Mouse (Mus musculus) ZHBTc4 (cell line): Measurements from ENCODE around the gene Aarsd1.
"Not testable (repeated sequence)": the region's sequence is repeated elsewhere in the genome, so short reads cannot be mapped to it uniquely, and the experiment has no call there.

Experiments
- DNase-seq: peaks from one replicate; pipeline ENCODE4 v3.0.0-alpha.2; 2011; ENCODE audit warnings: low read depth, low spot score

Aarsd1 gene

DNA sequence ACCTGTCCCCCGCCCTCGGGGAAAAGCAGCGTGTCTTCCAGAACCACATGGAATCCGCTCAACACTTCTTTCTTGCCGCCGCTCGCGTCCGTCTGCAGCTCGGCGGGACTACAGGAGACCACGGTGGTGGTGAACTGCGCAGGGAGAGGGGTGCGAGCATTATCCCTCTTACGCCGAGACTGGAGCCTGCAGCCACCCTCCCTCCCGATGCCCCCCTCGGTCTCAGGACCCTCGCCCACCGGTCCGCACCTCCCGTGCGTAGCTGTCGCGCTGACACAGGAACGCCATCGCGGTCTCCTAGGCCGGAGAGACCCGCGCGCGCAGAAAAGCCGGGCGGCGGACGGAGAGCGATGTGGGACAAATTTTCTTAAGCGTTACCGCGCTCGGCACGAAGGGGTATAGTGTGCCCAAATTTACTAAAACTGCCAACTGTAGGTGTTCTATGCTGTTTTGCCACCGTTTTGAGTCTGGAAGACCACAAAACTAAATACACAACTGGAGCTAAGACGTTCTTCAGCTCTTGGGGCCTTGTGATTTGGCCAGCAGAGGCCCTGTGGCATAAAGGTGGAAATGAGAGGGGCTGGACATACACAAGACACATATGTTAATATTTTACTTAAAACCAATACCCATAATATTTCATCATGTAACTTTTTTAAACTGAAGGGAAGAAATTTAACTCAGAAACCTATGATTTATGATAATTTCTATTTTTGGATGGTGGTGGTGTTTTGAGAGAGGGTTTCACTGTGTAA lies at the start of gene Aarsd1:
Gene Aarsd1, minus strand, starts transcription at position 515 of the 755 bp plus-strand sequence.
- DNase-seq = peak; percentile 91

DNA sequence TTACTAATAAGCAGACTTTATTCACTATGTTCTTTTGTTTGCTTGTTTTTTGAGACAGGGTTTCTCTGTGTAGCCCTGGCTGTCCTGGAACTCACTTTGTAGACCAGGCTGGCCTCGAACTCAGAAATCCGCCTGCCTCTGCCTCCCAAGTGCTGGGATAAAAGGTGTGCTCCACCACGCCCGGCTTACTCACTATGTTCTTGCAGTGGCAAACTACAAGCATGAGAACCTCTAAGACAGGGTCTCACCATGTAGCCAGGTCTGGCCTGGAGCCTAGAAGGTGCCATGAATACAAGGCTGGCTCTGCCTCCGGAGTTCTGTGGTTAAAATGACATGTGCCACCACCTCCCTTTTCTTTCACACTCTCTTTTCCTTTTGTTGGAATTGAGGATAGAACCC lies 49.1 kb upstream of the Aarsd1 start:
- not testable (repeated sequence) for DNase-seq

DNA sequence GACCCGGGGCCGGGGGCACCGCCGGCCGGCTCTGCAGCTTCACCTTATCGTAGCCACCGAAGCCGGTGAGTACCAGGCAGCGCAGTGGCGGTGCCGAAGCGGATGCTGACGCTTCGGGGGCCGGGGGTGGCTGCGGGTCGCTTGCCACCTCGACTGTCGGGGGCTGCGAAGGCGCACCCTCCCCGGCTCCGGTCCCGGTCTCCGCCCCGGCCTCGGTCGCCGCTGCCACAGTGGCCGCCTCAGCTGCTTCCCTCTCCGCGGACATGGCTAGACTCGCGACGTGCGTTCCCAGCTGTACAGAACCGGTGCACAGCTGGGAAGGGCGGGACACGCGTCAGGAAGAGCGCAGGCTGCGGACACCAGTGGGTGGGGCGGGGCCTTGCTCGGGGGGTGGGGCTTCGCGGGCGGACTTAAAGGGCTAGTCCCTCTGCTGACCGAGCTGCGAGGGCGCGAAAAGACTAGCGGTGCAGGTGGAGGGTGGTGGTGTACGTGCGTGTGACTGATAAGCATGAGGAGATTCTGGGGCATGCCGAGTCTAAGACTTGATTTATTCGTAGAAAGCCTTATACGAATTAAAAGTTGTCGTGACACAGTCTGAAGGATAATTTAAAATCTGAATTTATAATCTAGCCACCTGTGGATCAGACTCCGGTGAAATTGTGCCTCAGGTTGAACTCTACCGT lies 48.6 kb upstream of the Aarsd1 start, which contains the start of gene Vat1:
Gene Vat1, minus strand, starts transcription at position 362 of the 683 bp plus-strand sequence.
- DNase-seq = peak; percentile 76

DNA sequence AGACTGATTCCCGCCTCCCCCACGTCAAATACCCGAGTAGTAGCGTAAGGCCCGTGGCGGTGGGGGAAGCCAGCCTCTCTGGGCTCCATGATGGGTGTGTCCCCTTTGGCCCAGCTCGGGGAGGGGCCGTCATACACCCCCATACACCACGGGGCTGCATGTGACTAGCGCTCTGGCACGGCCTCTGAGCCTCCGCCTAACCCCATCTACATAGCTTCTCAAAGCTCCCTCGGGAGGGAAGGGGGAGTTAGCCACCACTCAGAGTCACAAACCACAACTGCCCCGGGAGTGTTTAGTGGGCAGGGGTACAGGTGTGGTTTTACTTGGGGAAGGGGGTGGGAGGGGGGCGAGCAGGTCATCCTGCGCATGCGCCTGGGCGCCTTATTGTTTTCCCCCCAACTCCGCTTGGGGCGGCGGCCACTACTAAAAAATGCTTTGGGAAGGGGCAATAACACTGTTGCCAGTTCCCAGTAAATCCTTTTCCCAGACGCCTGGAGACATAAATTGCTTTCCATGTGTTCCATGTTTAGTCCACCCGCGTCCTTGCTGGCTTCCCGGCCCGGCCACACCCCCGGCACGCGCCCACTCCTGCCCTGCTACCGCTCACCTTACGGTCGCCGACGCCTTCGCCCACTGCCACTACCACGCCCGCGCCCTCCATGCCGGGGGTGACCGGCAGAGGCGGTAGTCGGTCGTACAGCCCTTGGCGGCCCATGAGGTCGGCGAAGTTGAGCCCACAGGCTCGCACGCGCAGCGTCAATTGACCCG lies 47.9 kb upstream of the Aarsd1 start:
- DNase-seq = peak; percentile 88

- DNase-seq = peak; percentile 68
Measured at GRCm38 (mm10) chr11:101464211-101465100, 47.0 kb upstream of the Aarsd1 start, which contains the start of gene Rnd2. Gene Rnd2 (plus strand): TSS chr11:101464999.

DNA sequence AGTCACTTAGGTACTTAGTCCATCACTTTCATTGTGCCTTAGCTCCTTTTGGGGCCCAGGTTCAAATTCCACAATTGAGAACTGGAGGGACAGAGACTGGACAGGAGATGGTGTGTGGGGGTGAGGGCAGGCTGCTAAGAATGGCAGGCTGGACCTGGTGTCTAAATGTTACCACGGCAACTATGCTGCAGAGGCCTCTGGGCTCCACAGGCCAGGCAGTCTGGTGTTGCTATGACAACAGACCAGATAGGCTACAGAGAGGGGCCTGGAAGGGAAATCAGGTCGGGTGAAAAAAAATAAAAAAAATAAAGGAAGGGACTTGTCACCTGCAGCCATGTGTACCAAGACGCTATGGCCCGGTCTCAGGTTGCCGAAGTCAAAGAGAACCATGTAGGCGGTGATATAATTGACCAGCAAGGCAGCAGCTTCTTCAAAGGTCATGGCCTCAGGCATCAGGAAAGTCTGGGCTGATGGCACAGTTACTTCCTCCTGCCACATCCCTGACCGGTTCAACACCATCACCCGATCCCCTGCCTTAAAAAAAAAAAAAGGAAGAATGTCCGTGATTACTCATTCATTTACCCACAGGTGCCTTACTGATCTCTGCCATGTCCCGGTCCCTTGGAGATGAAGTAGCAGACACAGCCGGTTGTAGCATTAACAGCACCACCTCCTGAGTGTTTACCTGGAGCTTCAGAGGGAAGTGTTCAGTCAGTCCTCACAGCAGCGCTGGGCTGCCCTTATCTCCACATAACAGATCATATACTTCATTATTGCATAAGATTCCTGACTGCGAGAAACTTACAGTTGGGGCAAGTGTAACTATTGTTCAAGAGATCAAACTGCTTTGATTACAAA lies 45.4 kb upstream of the Aarsd1 start:
- DNase-seq = no peak

- no peak for DNase-seq
Measured at GRCm38 (mm10) chr11:101462141-101462540, 44.7 kb upstream of the Aarsd1 start.

GRCm38 (mm10) chr11:101460321-101460720 lies 42.9 kb upstream of the Aarsd1 start:
- DNase-seq = no peak

- DNase-seq = no peak
Measured at GRCm38 (mm10) chr11:101459716-101460115, 42.3 kb upstream of the Aarsd1 start.

DNA sequence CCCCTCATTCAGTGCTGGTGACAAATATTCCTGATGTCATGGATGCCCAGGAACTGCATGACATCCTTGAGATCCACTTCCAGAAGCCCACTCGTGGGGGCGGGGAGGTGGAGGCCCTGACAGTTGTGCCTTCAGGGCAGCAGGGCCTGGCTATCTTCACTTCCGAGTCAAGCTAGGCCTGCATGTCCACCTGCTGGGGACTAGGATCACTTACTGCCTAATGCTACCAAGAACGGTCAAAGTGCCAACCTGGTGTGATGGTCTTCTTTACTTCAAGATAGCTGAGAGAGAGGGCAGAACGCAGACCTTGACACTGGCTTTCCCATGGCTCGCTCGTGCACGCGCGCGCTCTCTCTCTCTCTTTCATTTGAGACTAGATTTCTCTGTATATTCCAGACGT lies 40.8 kb upstream of the Aarsd1 start:
- no peak for DNase-seq

DNA sequence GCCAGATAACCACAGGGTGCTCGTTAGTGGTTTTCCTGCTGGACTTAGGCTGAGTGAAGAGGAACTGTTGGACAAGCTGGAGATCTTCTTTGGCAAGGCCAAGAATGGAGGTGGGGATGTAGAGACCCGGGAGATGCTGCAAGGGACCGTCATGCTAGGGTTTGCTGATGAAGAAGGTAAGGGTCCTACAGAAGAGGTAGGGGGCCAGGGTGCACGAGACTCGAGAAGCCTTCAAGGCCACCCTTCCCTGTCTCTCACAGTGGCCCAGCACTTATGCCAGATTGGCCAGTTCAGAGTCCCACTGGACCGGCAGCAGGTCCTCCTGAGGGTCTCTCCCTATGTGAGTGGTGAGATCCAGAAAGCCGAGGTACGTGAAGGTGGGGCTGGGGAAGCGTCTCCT lies 40.2 kb upstream of the Aarsd1 start:
- no peak for DNase-seq

- no peak for DNase-seq
Measured at GRCm38 (mm10) chr11:101455627-101456026, 38.2 kb upstream of the Aarsd1 start.

- no peak for DNase-seq
Measured at GRCm38 (mm10) chr11:101454702-101455101, 37.3 kb upstream of the Aarsd1 start.

GRCm38 (mm10) chr11:101452093-101452774 lies 34.8 kb upstream of the Aarsd1 start:
- no peak for DNase-seq

DNA sequence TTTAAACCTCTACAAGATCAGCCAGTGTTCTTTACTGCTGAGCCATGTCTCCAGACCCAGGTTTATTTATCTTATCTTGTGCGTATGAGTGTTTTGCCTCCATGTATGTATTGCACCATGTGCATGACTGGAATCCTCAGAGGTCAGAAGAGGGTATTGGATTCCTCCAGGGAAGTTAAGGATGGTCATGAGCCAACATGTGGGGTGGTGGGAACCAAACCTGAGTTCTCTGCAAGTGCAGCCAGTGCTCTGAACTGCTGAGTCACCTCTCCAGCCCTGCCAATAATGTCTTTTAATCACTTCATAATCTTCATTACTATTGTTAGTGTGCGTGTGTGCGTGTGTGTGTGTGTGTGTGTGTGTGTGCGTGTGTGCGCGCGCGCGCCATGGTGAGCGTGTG lies 34.1 kb upstream of the Aarsd1 start:
- no peak for DNase-seq

DNA sequence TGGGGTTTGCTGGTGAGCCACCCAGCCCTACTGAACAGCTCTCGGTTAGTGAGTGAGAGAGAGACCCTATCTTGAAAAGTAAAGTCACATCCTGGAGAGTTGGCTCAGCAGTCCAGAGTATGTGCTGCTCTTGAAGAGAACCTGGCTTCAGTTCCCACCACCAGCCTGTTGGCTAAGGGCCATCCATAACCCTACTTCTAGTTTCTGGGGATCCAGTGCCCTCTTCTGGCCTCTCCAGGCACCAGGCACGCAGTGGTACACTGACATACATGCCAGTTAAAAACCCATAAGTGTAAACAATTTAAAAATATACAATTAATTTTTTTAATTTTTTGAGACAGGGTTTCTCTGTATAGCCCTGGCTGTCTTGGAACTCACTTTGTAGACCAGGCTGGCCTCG lies 33.0 kb upstream of the Aarsd1 start:
- peak; percentile 56 for DNase-seq

DNA sequence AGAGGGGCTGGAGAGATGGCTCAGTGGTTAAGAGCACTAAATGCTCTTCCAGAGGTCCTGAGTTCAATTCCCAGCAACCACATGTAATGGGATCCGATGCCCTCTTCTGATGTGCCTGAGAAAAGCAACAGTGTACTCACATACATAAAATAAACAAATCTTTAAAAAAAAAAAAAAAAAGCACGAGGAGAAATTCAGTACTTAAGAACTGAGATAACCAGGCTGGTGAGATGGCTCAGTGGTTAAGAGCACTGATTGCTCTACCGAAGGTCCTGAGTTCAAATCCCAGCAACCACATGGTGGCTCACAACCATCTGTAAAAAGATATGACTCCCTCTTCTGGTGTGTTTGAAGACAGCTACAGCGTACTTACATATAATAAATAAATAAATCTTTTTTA lies 32.2 kb upstream of the Aarsd1 start:
- DNase-seq = not testable (repeated sequence)

GRCm38 (mm10) chr11:101448899-101449298 lies 31.5 kb upstream of the Aarsd1 start:
- DNase-seq = no peak

DNA sequence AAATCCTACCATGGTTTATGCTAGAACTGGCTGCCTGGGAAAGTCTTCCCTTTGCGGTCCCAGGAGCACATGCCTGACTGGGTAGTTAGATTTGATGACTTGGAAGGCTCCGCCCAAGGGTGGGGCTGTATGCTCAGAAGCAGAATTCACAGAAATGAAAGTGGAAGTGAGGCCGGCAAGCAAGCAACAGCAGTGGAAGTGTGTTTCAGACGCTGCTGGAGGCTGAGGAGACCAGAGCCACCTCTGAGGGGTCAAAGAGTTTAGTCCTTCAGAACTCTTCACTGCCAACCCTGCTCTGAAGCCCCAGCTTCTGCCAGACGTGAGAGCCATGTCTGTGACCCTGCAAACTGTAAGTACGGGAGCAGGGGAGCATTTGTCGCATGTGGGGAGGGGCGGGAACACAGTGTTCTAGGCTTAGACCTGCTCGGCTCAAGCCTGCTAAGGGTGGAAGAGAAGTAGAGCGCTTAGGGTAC lies 30.9 kb upstream of the Aarsd1 start, which contains the start of gene Ifi35:
Gene Ifi35, plus strand, starts transcription at position 134 of the 473 bp plus-strand sequence.
- peak; percentile 86 for DNase-seq
